Mouse (Mus musculus) neural tube, embryonic 14.5 days (tissue): ENCODE data around the gene Ndufa11. TPM values are rescaled to one million over a fixed set of nuclear protein-coding genes. Genes with fewer than 3 reads are reported as not detected.
A peak's percentile ranks its signal among the peaks of the same experiment; 100 is the strongest.

Source experiments
- ATAC-seq: fragments of 200-750 bp; cut with Nextera tagmentation; 2 replicates; pipeline ENCODE4 v1.8.0; 2017; ENCODE audit warnings: low read depth, mild to moderate bottlenecking, moderate TSS enrichment, moderate library complexity
- H3K27ac ChIP-seq: fragments of 300-500 bp; sonication (generic); 2 replicates; pipeline ENCODE4 v1.5.1; 2014; ENCODE audit warnings: low read depth, mild to moderate bottlenecking, control low read depth, low read length, moderate library complexity, mixed read lengths
- H3K27me3 ChIP-seq: fragments of 300-500 bp; sonication (generic); 2 replicates; pipeline ENCODE4 v1.6.1; 2014; ENCODE audit warnings: low read length; ENCODE audit not compliant: control insufficient read depth, insufficient read depth
- H3K36me3 ChIP-seq: fragments of 300-500 bp; sonication (generic); 2 replicates; pipeline ENCODE4 v1.6.1; 2014; ENCODE audit warnings: low read length, mixed read lengths; ENCODE audit not compliant: control insufficient read depth, insufficient read depth
- H3K4me1 ChIP-seq: fragments of 300-500 bp; sonication (generic); 2 replicates; pipeline ENCODE4 v1.6.1; 2014; ENCODE audit warnings: low read length; ENCODE audit not compliant: control insufficient read depth, insufficient read depth
- H3K4me2 ChIP-seq: fragments of 300-500 bp; sonication (generic); 2 replicates; pipeline ENCODE4 v1.6.1; 2014; ENCODE audit warnings: mild to moderate bottlenecking, low read depth, low read length, control low read depth
- H3K4me3 ChIP-seq: fragments of 300-500 bp; sonication (generic); 2 replicates; pipeline ENCODE4 v1.5.1; 2014; ENCODE audit warnings: low read depth, low read length, control low read depth, mixed read lengths
- H3K9ac ChIP-seq: fragments of 300-500 bp; sonication (generic); replicated peaks from 2 replicates; pipeline ENCODE4 v1.6.1; 2014; ENCODE audit warnings: low read depth, mild to moderate bottlenecking, control low read depth, low read length, mixed read lengths
- H3K9me3 ChIP-seq: fragments of 300-500 bp; sonication (generic); 2 replicates; pipeline ENCODE4 v1.6.1; 2016; ENCODE audit warnings: low read length; ENCODE audit not compliant: control insufficient read depth
- WGBS: fragments of 180-500 bp; shearing (Covaris S2); extraction: QIAGEN DNeasy Blood & Tissue Kit; methylation state at CpG from one replicate; pipeline ENCODE4 v1.1.7; 2014; 5-methylcytosine and 5-hydroxymethylcytosine counted together
- polyA plus RNA-seq: library from polyadenylated mRNA; unstranded; fragments of >200 nt; fragmentation: Nextera tagmentation; extraction: Ambion mirVana; gene quantifications from 2 replicates; pipeline ENCODE4 v1.2.1, GENCODE M21; 2014

The Ndufa11 gene
- polyA plus RNA-seq, 1 experiment from 2014 or later = 693 TPM

DNA sequence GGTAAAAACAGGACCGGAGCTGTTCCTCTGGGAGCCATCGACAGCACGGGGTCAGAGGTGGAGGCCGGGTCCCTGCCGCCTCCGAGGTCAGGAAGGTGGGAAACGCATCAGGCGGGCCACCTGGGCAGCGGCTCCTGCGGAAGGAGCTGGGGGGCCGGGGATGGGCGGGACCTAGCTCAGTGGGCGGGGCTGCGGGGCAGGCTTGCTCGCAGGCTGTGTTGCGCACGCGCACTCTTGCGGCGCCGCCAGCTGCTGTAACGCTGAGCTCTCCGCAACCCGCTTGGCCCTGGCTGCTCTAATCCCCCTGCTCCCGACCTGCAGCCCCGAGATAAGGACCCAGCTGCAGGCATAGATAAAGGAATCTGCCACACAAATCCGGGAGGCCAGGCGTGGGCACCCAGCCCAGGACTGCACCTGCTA, 44.4 kb downstream of the Ndufa11 start:
- H3K27me3 ChIP-seq = peaks cover 13% of the 10 kb centered on the region
- H3K36me3 ChIP-seq = 0 out of 2 replicates have a peak, but pooled peaks cover 4% of the 10 kb centered on the region
- peak overlapping the region; percentile 94 for H3K27ac ChIP-seq
- WGBS = 0% methylated on average over 25 of the region's 28 CpGs
- H3K4me3 ChIP-seq = peak overlapping the region; percentile 46
- peaks cover 12% of the 10 kb centered on the region; the same call in 1 of the 2 replicates for H3K4me1 ChIP-seq
- no peaks in the 10 kb centered on the region for H3K9me3 ChIP-seq
- H3K4me2 ChIP-seq = peak overlapping the region; percentile 71
- H3K9ac ChIP-seq = peak overlapping the region; percentile 65
- ATAC-seq = peak; percentile 26

DNA sequence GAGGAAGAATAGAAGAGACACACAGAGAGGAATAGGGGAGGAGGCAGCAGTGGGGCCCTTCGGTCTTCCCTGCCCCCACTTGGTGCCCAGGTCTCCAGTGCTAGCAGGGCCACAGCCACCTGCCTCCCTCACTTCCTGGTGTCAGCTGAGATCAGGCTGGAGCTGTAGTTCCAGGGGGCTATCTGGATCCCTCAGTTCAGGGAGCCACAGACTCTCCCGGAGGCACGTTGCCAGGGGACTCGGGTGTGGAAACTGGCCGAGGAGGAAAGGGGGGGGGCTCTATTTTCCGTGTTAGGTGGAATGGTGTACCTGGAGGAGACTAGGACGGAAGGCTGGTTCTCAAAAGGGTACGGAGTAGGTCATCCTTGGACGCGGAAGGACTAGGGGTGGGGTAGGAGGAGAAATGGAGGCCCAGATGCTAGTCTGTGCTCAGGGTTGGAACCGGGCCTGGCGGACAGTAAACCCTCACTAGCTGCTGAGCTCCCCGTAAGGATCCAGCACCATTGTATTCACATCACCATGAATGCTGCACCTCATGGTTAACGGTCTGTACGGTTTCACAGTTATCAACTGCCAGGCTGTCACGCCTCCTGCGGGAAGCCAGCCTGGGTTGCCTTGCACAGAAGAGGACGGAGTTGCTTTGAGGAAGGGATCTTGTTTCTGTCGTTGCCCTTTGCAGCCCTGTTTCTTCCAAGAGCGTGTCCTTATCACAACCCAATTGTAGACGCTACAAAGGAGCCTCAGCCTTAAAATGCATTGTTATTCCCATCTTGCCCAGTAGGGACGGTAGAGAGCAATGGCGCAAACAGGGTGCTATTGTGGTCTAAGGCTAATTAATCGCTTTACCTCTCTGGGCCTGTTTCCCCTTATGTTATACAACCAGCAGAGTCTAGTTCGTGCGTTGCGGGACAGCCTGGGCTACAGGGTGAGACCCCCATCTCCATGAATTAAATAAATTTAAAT, 45.5 kb downstream of the Ndufa11 start:
- Histone ChIP-seq H3K36me3 (peaks cover 12% of the 10 kb centered on the region), H3K9ac (no peak overlapping the region; the same call in 1 of the 2 replicates), H3K4me3 (no peak overlapping the region), H3K27me3 (peaks cover 4% of the 10 kb centered on the region), H3K4me1 (peaks cover 9% of the 10 kb centered on the region; the same call in 1 of the 2 replicates), H3K27ac (peak overlapping the region; percentile 94), H3K4me2 (peak overlapping the region; percentile 71; the same call in 1 of the 2 replicates), H3K9me3 (no peaks in the 10 kb centered on the region)
- no peak; the same call in 1 of the 2 replicates for ATAC-seq
- 52% methylated on average over 27 of the region's 27 CpGs for WGBS

DNA sequence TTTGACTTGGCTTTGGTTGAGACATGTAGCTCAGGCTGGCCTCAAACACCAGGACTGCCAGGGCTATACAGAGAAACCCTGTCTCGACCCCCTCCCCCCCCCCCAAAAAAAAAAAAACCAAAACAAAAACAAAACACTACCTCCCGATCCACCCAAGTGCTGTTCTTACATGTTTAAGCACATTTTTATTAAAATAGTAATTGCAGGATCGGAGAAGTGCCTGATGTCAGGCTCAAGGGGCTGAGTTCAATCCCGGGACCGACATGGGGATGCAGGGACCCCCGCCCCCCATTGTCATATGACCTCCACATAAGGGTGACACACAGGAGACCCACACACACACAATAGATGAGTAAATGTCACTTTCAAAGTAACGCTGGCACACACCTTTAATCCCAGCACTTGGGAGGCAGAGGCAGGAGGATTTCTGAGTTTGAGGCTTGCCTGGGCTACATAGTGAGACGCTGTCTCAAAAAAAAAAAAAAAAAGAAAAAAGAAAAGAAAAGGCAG, 46.2 kb downstream of the Ndufa11 start:
- peaks cover 9% of the 10 kb centered on the region; the same call in 1 of the 2 replicates for H3K4me1 ChIP-seq
- peak overlapping the region; percentile 55; the same call in 1 of the 2 replicates for H3K4me3 ChIP-seq
- H3K9me3 ChIP-seq = no peaks in the 10 kb centered on the region
- 77% methylated on average over 8 of the region's 8 CpGs for WGBS
- no peak for ATAC-seq
- peaks cover 2% of the 10 kb centered on the region for H3K27me3 ChIP-seq
- no peak overlapping the region for H3K27ac ChIP-seq
- H3K4me2 ChIP-seq = peak overlapping the region; percentile 45
- H3K9ac ChIP-seq = no peak overlapping the region
- peaks cover 19% of the 10 kb centered on the region for H3K36me3 ChIP-seq

DNA sequence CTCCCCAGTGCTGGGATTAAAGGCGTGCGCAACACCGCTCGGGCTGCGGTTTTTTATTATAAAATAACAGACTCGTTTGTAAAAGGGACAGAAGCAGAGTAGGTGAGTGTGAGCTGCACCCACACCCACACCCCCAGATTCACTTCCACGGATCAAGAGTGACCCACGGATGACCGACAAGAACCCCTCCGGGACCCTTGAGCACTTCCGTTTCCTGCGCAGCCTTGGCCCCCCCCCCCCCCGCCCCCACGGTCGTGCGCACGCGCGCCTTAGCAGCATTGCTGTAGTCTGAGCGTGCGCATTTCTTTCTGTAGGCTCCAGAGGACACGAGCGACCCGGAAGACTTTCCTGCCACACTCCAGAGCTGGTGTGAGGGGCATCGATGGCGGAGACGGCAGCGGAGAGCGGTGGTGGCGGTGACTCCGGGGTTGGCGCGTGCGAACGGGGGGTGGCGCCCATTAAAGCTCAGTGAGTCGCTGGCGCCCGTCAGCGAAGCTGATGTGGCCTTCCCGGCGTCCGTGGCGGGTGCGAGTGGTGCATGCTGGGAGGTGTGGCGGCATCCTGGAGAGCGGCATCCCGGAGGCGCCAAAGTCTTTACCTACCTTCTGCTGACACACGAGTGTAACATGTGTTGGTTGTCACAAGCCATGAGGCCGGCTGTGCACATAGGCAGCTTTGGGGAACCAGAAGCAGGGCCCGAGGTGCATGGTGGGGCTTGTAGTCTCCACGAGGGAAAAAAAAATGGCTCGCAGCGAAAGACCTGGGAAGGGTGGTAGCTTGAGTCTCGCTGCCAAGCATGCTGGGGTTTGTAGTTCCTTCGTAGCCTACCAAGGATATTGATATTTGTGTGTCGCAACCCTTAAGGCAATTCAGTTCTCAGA, 47.1 kb downstream of the Ndufa11 start, which contains the start of gene Dus3l:
Dus3l (plus strand) TSS at position 284 of the 881 bp plus-strand sequence.
- peak; percentile 83 for ATAC-seq
- 2% methylated on average over 55 of the region's 58 CpGs for WGBS
- H3K27me3 ChIP-seq = peaks cover 2% of the 10 kb centered on the region
- H3K9ac ChIP-seq = peak within 1 kb of the TSS; percentile 57
- H3K4me3 ChIP-seq = peak within 1 kb of the TSS; percentile 55
- H3K9me3 ChIP-seq = no peaks in the 10 kb centered on the region
- H3K27ac ChIP-seq = peak within 1 kb of the TSS; percentile 93
- H3K4me2 ChIP-seq = peak within 1 kb of the TSS; percentile 67
- H3K36me3 ChIP-seq = peaks cover 26% of the 10 kb centered on the region
- peaks cover 9% of the 10 kb centered on the region; the same call in 1 of the 2 replicates for H3K4me1 ChIP-seq

DNA sequence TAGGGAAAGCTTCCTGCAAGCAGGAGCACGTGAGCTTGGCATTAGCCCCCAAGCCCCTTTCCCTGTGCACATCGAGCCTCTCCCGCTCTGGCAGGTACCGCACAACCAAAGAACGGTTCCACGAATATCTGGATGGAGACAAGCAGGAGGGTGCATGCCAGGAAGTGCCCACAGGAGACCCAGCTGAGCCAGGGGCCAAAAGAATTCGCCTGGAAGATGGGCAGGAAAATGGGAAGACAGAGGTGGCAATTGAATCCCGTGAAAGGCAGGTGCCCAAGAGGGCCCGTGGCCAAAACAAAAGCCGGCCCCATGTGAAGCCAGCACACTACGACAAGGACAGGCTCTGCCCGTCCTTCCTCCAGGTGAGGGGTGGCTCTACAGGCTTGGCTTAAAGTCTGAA, 47.9 kb downstream of the Ndufa11 start:
- peak overlapping the region; percentile 93 for H3K27ac ChIP-seq
- peak overlapping the region; percentile 55 for H3K4me3 ChIP-seq
- 53% methylated on average over 12 of the region's 12 CpGs for WGBS
- ATAC-seq = peak; percentile 4
- peaks cover 2% of the 10 kb centered on the region; the same call in 1 of the 2 replicates for H3K27me3 ChIP-seq
- H3K4me1 ChIP-seq = peaks cover 9% of the 10 kb centered on the region; the same call in 1 of the 2 replicates
- peak overlapping the region; percentile 67 for H3K4me2 ChIP-seq
- H3K36me3 ChIP-seq = peaks cover 32% of the 10 kb centered on the region
- H3K9me3 ChIP-seq = no peaks in the 10 kb centered on the region
- H3K9ac ChIP-seq = peak overlapping the region; percentile 57

DNA sequence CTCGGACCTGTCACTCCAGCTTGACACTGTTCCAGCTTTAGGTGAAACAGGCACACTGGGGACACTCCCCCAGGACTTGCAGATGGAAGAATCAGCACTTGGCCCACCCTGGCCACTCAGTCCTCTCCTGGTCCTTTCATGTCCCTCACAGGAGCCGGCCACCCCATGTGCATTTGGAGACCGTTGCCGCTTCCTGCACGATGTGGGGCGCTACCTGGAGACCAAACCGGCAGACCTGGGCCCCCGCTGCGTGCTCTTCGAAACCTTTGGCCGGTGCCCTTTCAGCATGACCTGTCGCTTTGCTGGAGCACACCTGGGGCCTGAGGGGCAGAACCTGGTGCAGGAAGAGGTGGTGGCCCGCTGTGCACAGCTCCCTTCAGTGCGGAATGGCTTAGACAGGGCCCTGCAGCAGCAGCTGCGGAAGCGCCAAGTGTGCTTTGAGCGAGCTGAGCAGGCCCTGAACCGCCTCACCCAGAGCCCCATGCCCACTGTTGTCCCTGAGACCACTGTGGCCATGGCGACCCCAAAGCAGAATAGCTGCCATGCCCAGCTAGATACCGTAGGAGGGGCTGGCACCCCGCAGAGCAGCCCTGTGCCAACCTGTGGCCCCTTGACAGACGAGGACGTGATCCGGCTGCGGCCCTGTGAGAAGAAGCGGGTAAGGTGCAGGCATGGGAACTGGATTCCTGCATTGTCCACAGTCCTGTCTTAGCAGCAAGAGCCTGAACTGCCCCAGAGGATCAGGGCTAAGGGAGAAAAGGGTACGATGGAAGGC, 49.3 kb downstream of the Ndufa11 start:
- H3K4me3 ChIP-seq = no peak overlapping the region
- H3K4me2 ChIP-seq = no peak overlapping the region
- WGBS = 95% methylated on average over 27 of the region's 27 CpGs
- ATAC-seq = no peak
- no peaks in the 10 kb centered on the region for H3K9me3 ChIP-seq
- H3K27ac ChIP-seq = no peak overlapping the region
- no peaks in the 10 kb centered on the region for H3K27me3 ChIP-seq
- H3K9ac ChIP-seq = no peak overlapping the region
- peaks cover 35% of the 10 kb centered on the region for H3K36me3 ChIP-seq
- peaks cover 7% of the 10 kb centered on the region; the same call in 1 of the 2 replicates for H3K4me1 ChIP-seq

DNA sequence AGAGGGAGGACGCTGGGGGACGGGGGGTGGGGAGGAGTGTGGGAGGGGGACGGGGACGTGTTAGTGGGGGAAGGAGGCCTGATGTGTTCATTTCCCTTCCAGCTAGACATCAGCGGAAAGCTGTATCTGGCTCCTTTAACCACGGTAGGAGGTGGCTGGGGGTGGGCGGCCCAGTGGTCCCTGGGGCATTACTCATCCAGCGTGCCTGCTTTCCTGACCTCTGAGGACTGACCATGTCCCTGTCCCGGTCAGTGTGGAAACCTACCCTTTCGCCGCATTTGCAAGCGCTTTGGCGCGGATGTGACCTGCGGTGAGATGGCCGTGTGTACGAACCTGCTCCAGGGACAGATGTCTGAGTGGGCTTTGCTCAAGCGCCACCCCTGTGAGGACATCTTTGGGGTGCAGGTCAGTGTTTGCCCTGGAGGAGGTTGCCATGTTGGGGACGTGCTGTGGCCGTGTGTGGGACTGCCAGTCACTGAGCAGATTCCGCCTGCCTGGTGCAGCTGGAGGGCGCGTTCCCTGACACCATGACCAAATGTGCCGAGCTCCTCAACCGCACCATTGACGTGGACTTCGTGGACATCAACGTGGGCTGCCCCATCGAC, 50.1 kb downstream of the Ndufa11 start:
- no peak for ATAC-seq
- H3K4me3 ChIP-seq = no peak overlapping the region
- H3K36me3 ChIP-seq = peaks cover 35% of the 10 kb centered on the region
- H3K27me3 ChIP-seq = no peaks in the 10 kb centered on the region
- H3K27ac ChIP-seq = no peak overlapping the region
- peaks cover 4% of the 10 kb centered on the region; the same call in 1 of the 2 replicates for H3K4me1 ChIP-seq
- no peak overlapping the region for H3K9ac ChIP-seq
- WGBS = 97% methylated on average over 29 of the region's 29 CpGs
- no peak overlapping the region for H3K4me2 ChIP-seq
- H3K9me3 ChIP-seq = no peaks in the 10 kb centered on the region
